Mouse (Mus musculus) hindbrain, embryonic 15.5 days (tissue): ENCODE measurements around the gene Gsdmc3. TPM values are rescaled to one million over a fixed set of nuclear protein-coding genes. Genes with fewer than 3 reads are reported as not detected.

Experiments
- polyA plus RNA-seq: library from polyadenylated mRNA; unstranded; fragments of >200 nt; fragmentation: Nextera tagmentation; extraction: Ambion mirVana; gene quantifications from 2 replicates; pipeline ENCODE4 v1.2.1, GENCODE M21; 2015

Gene Gsdmc3
- polyA plus RNA-seq, 1 experiment from 2014 or later = not detected

Other genes starting within 250 kb of the Gsdmc3 start
- not detected in 2 replicates for gene Gsdmc2, start 33.4 kb downstream of the Gsdmc3 start, polyA plus RNA-seq
- gene Gsdmc4, start 33.7 kb upstream of the Gsdmc3 start, polyA plus RNA-seq = not detected in 2 replicates
- gene Fam49b, start 181.9 kb upstream of the Gsdmc3 start, polyA plus RNA-seq = 125 and 129 TPM in 2 replicates